Mouse (Mus musculus) embryonic facial prominence, embryonic 12.5 days (tissue): Measurements from ENCODE around the gene Larp6. TPM values are rescaled to one million over a fixed set of nuclear protein-coding genes. Genes with fewer than 3 reads are reported as not detected.
A peak's percentile ranks its signal among the peaks of the same experiment; 100 is the strongest.

Source experiments
- ATAC-seq: fragments of 200-750 bp; cut with Nextera tagmentation; 2 replicates; pipeline ENCODE4 v1.8.0; 2017; ENCODE audit not compliant: insufficient number of reproducible peaks, insufficient read depth, low FRiP score, low TSS enrichment
- H3K27ac ChIP-seq: fragments of 300-500 bp; sonication (generic); 2 replicates; pipeline ENCODE4 v1.5.1; 2016; ENCODE audit warnings: mild to moderate bottlenecking
- H3K27me3 ChIP-seq: fragments of 300-500 bp; sonication (generic); 2 replicates; pipeline ENCODE4 v1.6.1; 2016; ENCODE audit warnings: mild to moderate bottlenecking, moderate library complexity
- H3K36me3 ChIP-seq: fragments of 300-500 bp; sonication (generic); 2 replicates; pipeline ENCODE4 v1.6.1; 2016; ENCODE audit warnings: mild to moderate bottlenecking
- H3K4me1 ChIP-seq: fragments of 300-500 bp; sonication (generic); 2 replicates; pipeline ENCODE4 v1.6.1; 2016
- H3K4me2 ChIP-seq: fragments of 300-500 bp; sonication (generic); replicated peaks from 2 replicates; pipeline ENCODE4 v1.6.1; 2016; ENCODE audit warnings: mild to moderate bottlenecking, moderate library complexity
- H3K4me3 ChIP-seq: fragments of 300-500 bp; sonication (generic); 2 replicates; pipeline ENCODE4 v1.5.1; 2016; ENCODE audit warnings: mild to moderate bottlenecking
- H3K9ac ChIP-seq: fragments of 300-500 bp; sonication (generic); 2 replicates; pipeline ENCODE4 v1.6.1; 2016; ENCODE audit warnings: mild to moderate bottlenecking, moderate library complexity
- H3K9me3 ChIP-seq: fragments of 300-500 bp; sonication (generic); 2 replicates; pipeline ENCODE4 v1.6.1; 2016; ENCODE audit warnings: mild to moderate bottlenecking, moderate library complexity
- WGBS: fragments of 180-500 bp; shearing (Covaris S2); methylation state at CpG from one replicate; pipeline ENCODE4 v1.1.7; 2016; 5-methylcytosine and 5-hydroxymethylcytosine counted together
- polyA plus RNA-seq: library from polyadenylated mRNA; unstranded; fragments of >200 nt; fragmentation: Nextera tagmentation; extraction: Ambion mirVana; gene quantifications from 2 replicates; pipeline ENCODE4 v1.2.1, GENCODE M21; 2016

The Larp6 gene
- polyA plus RNA-seq, 1 experiment from 2014 or later, result 4.3 TPM

DNA sequence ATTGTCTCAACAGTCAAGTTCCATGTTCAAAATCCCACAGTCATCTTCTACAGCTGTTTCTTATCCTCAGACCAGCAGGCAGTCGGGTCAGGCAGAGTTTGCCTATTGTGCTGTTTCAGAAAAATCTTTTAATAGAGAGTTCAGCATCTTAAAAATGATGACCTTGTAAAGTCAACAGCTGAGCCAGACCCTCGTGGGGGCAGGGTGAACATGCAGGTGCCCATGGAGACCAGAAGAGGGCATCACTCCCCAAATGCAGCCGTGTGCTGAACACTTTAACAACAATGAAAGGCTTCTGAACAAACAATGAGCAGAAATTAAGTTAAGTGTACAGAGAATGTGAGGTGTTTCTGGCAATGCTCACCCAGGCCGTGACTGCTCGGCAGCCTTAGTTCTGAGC, 3.0 kb downstream of the Larp6 start:
- Histone ChIP-seq H3K4me1 (peaks cover 3% of the 10 kb centered on the region; the same call in 1 of the 2 replicates), H3K36me3 (no peaks in the 10 kb centered on the region), H3K27ac (no peak overlapping the region), H3K4me3 (no peak overlapping the region), H3K9ac (no peak overlapping the region), H3K9me3 (no peaks in the 10 kb centered on the region), H3K27me3 (no peaks in the 10 kb centered on the region), H3K4me2 (no peak overlapping the region)
- no peak for ATAC-seq
- WGBS, result 56% methylated on average over 5 of the region's 5 CpGs

DNA sequence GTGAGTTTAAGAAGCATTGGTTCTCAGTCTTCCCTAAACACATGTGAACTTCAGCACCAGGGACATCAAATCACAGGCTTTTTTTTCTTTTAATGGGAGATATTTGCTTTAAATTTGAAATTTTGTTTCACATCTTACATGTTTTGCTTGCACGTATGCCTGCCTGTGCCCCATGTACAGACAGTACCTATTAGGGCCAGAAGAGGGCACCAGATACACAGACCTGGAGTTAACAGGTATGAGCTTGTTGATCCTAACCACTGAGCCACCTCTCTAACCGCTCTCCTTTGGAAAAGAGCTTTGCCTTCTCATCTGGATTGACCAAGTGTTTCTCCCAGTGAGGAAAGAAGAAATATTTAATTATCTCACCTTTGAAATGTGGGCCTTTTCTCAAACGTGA, 5.5 kb downstream of the Larp6 start:
- Histone ChIP-seq H3K9me3 (no peaks in the 10 kb centered on the region), H3K4me2 (no peak overlapping the region), H3K27me3 (no peaks in the 10 kb centered on the region), H3K36me3 (no peaks in the 10 kb centered on the region), H3K4me3 (no peak overlapping the region), H3K9ac (no peak overlapping the region), H3K4me1 (peaks cover 2% of the 10 kb centered on the region; the same call in 1 of the 2 replicates), H3K27ac (no peak overlapping the region)
- WGBS, result 55% methylated on average over 3 of the region's 3 CpGs
- no peak for ATAC-seq

DNA sequence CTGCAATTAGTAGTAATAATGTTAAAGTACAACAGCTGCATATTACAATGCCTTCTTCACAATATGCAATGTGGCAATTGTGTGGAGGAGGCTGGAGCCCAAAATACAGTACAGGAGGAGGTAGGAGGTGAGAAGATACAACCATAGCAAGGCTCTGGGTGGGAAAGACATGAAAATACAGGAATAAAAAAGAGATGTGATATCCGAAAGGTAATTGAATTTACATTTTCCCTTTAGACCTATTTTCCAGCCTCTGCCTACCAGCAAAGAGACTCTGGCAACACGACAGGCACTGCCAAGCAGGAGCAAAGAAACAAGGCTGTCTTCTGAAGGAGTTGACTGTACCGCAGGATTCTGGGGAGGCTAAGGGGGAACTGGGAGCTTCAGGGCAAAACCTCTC, 6.9 kb downstream of the Larp6 start:
- Histone ChIP-seq H3K27ac (no peak overlapping the region), H3K4me2 (no peak overlapping the region), H3K36me3 (no peaks in the 10 kb centered on the region), H3K27me3 (no peaks in the 10 kb centered on the region), H3K9ac (no peak overlapping the region), H3K4me3 (no peak overlapping the region), H3K4me1 (no peaks in the 10 kb centered on the region), H3K9me3 (no peaks in the 10 kb centered on the region)
- no peak for ATAC-seq
- WGBS, result 77% methylated on average over 3 of the region's 3 CpGs

DNA sequence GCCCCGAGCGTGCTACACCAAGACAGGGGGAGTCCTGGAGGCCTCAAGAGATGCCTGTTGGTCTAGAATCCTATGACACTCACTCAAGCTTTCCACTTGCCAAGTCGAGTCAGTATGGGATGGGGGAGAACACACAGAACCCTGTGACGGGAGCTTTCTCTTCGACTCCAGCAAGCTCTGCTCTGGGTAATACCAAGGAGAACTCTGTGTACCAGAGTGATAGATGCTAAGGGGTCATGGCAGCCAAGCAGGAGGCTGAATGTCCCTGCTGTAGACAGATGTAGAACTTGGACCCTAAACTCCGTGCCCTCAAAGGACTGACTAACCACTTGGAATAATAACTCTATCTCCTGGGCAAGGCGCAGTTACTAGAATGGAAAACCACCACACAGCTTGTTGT, 12.2 kb downstream of the Larp6 start:
- Histone ChIP-seq H3K27ac (no peak overlapping the region), H3K4me1 (no peaks in the 10 kb centered on the region), H3K9ac (no peak overlapping the region), H3K36me3 (no peaks in the 10 kb centered on the region), H3K9me3 (no peaks in the 10 kb centered on the region), H3K27me3 (no peaks in the 10 kb centered on the region), H3K4me2 (no peak overlapping the region), H3K4me3 (no peak overlapping the region)
- 86% methylated on average over 7 of the region's 7 CpGs for WGBS
- ATAC-seq, result no peak

DNA sequence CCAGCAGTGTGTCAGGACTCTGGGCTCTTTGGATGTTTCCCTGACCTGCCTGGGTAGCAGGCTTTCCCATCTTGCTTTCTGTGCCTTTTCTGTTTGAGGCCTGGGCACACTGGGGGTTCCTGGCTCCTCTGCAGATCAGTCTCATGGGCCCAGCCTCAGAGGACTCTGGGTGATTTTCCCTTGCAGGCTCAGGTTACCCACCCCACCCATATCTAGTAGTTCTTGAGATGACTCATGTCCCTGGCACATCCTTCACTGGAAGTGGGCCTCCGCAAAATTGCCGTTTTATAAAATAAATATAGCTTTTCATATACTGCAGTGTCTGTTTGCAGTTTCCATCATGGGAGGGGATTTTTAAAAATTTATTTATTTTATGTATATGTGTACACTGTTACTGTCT, 21.5 kb downstream of the Larp6 start:
- H3K27me3 ChIP-seq, result no peaks in the 10 kb centered on the region
- H3K4me1 ChIP-seq, result no peaks in the 10 kb centered on the region
- H3K27ac ChIP-seq, result no peak overlapping the region
- H3K36me3 ChIP-seq, result peaks cover 10% of the 10 kb centered on the region; the same call in 1 of the 2 replicates
- ATAC-seq, result no peak
- WGBS, result 95% methylated on average over 2 of the region's 2 CpGs
- no peak overlapping the region for H3K9ac ChIP-seq
- H3K4me3 ChIP-seq, result no peak overlapping the region
- no peak overlapping the region for H3K4me2 ChIP-seq
- no peaks in the 10 kb centered on the region for H3K9me3 ChIP-seq

DNA sequence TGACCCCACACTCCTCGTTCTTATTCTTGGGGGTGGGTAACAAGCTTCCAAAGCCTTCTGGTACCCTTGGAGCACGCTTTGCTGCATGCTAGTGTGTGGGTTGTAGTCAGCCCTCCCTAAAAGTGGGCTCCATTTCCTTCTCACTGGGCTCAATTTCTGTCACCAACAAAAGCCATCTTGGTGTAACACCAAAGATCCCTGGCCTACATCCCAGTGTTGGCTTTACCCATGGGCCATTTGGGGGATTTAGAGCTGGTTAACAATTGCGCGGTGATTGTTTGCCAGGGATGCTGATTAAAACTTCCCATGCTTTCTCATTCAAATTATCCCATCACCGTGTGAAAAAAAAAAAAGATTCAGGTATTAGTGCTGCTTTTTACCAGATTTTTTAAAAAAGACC, 26.3 kb downstream of the Larp6 start:
- no peak for ATAC-seq
- WGBS, result 94% methylated on average over 5 of the region's 5 CpGs
- Histone ChIP-seq H3K4me3 (no peak overlapping the region), H3K9me3 (no peaks in the 10 kb centered on the region), H3K36me3 (peaks cover 10% of the 10 kb centered on the region; the same call in 1 of the 2 replicates), H3K4me2 (no peak overlapping the region), H3K27me3 (no peaks in the 10 kb centered on the region), H3K4me1 (peaks cover 5% of the 10 kb centered on the region; the same call in 1 of the 2 replicates), H3K27ac (no peak overlapping the region), H3K9ac (no peak overlapping the region)

DNA sequence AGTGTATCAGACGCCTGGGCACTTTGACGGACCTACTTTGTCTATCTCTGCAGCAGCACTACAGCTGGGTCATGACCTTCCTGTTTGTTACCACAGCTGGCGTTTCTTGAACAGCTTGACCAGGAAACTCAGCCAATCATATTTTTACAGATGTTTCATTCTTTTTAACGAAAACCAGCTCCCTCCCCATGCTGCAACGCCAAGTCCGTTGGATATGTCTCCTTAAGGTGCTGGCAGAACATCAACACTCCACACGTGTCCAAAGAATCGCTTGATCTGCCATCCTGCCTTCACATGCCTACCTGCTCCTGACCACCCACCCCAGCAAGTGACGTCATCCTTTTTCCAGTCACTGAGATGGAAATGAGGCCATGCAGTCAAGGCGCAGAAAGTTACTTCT, 28.6 kb downstream of the Larp6 start:
- Histone ChIP-seq H3K4me1 (peaks cover 5% of the 10 kb centered on the region; the same call in 1 of the 2 replicates), H3K4me3 (no peak overlapping the region), H3K9me3 (no peaks in the 10 kb centered on the region), H3K36me3 (peaks cover 10% of the 10 kb centered on the region; the same call in 1 of the 2 replicates), H3K27me3 (no peaks in the 10 kb centered on the region), H3K27ac (no peak overlapping the region), H3K4me2 (no peak overlapping the region), H3K9ac (no peak overlapping the region)
- 62% methylated on average over 10 of the region's 10 CpGs for WGBS
- no peak for ATAC-seq

DNA sequence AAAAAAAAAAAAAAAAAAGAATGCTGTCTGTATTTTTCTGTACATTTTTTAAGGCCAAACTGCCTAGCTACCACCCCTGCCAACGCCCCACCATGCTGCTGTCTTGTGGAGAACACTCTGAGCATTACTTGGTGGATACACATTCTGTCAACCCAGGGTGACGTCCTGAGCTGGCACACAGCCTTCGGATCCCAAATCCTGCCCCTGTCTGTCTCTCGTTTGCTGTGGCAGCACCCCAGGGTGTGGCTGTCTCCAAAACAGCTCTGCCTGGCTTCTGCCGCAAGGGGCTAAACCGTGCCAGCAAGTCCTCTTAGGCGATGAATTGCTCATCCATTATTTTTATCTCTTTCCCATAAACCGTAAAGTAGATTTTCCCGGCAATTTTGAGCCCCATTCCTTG, 29.7 kb downstream of the Larp6 start:
- H3K27ac ChIP-seq, result no peak overlapping the region
- no peak overlapping the region for H3K9ac ChIP-seq
- no peaks in the 10 kb centered on the region for H3K9me3 ChIP-seq
- ATAC-seq, result no peak
- H3K36me3 ChIP-seq, result peaks cover 6% of the 10 kb centered on the region; the same call in 1 of the 2 replicates
- H3K4me2 ChIP-seq, result no peak overlapping the region
- peaks cover 5% of the 10 kb centered on the region; the same call in 1 of the 2 replicates for H3K4me1 ChIP-seq
- H3K27me3 ChIP-seq, result no peaks in the 10 kb centered on the region
- 77% methylated on average over 9 of the region's 9 CpGs for WGBS
- no peak overlapping the region for H3K4me3 ChIP-seq

DNA sequence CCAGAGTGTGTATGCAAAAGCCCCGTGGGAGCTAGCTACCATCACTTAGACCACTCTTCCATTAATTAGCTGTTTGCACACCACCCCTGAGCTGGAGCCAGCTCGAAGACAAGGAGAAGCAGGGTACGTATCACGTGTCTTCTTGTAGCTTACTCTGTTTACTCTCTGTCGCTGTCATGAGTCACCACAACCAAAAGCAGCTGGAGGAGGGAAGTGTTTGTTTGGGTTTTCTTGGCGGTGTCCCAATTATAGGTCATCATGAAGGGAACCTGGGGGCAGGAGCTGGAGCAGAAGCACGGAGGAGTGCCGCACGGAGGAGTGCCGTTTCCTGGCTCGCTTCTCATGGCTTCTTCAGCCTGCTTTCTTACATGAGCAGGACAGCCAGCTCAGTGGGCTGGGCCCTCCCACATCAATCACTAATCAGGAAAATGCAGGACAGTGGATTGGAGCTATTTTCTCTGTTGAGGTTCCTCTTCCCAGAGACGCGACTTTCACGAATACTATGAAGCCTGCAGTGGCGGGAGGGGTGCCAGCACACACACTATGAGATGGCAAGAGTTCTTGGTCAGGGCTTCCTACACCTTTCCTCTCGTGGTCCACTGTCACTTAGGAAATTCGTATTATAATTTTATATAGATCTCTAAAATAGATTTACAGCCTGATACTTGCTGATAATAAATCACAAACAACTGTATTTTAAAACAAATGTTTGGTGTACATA, 30.6 kb downstream of the Larp6 start:
- 44% methylated on average over 17 of the region's 17 CpGs for WGBS
- Histone ChIP-seq H3K36me3 (no peaks in the 10 kb centered on the region), H3K4me3 (no peak overlapping the region), H3K27me3 (no peaks in the 10 kb centered on the region), H3K9me3 (no peaks in the 10 kb centered on the region), H3K9ac (no peak overlapping the region), H3K4me2 (peak overlapping the region; percentile 33), H3K27ac (no peak overlapping the region), H3K4me1 (peaks cover 5% of the 10 kb centered on the region; the same call in 1 of the 2 replicates)
- no peak for ATAC-seq

DNA sequence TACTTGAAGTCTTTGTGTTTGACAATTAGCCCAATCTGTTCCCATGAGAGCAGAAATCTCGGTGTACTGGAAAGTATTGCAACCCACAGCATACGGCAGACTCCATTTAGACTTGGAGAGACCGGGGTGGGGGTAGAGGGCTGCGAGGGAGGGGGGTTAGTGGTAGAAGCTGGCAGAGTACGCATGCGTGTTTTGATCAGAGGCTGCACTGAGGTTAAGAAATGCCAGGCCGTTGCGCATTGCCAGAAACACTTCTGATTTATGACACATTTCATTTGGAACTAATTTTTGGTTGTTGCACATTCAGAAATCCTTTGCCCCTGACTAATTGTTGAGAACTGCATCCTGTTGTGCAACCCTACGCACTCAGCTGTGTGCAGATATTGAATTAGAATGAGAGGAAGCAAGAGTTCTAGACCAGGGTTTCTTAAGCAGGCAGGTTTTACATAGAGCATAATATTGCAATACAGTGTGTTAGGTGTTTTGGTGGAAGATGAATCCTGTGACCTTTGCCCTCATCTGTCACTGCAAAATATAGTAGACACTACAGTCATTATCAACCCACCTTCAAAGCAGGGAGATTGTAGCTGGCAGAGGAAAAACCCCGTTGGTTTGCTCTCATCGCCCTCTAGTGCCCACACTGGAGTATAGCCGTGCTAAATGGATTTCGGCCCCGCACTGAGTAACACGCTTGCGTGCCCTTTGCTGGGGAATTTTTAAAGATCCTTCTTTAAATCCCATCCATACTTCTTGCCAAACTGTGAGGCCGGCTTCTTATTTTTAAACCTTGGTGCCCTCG, 31.6 kb downstream of the Larp6 start:
- WGBS, result 44% methylated on average over 18 of the region's 18 CpGs
- no peak for ATAC-seq
- H3K4me2 ChIP-seq, result no peak overlapping the region
- H3K27me3 ChIP-seq, result no peaks in the 10 kb centered on the region
- H3K9ac ChIP-seq, result no peak overlapping the region
- H3K9me3 ChIP-seq, result no peaks in the 10 kb centered on the region
- H3K27ac ChIP-seq, result no peak overlapping the region
- H3K4me3 ChIP-seq, result no peak overlapping the region
- H3K4me1 ChIP-seq, result peaks cover 5% of the 10 kb centered on the region; the same call in 1 of the 2 replicates
- H3K36me3 ChIP-seq, result no peaks in the 10 kb centered on the region

DNA sequence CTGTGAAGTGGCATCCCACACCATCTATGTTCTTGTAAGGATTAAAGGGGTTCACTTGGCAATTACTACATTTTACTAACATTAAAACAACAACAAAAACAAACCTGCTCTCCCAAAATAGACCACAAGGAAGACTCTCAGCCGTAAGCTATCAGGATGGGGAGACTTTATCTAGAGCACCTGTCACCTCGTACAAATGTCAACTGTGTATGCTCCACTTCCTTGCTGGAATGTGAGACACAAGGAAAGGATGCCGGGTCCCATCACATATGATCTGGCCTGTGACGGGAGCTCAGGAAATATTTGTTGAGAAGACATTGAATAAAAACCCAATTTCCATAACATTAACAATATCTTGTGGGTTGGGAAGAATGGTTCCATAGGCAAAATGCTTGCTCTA, 32.2 kb downstream of the Larp6 start:
- WGBS, result 61% methylated on average over 4 of the region's 4 CpGs
- H3K9me3 ChIP-seq, result no peaks in the 10 kb centered on the region
- no peak for ATAC-seq
- no peak overlapping the region for H3K4me2 ChIP-seq
- H3K36me3 ChIP-seq, result no peaks in the 10 kb centered on the region
- no peak overlapping the region for H3K27ac ChIP-seq
- peaks cover 5% of the 10 kb centered on the region; the same call in 1 of the 2 replicates for H3K4me1 ChIP-seq
- H3K4me3 ChIP-seq, result no peak overlapping the region
- H3K27me3 ChIP-seq, result no peaks in the 10 kb centered on the region
- H3K9ac ChIP-seq, result no peak overlapping the region

DNA sequence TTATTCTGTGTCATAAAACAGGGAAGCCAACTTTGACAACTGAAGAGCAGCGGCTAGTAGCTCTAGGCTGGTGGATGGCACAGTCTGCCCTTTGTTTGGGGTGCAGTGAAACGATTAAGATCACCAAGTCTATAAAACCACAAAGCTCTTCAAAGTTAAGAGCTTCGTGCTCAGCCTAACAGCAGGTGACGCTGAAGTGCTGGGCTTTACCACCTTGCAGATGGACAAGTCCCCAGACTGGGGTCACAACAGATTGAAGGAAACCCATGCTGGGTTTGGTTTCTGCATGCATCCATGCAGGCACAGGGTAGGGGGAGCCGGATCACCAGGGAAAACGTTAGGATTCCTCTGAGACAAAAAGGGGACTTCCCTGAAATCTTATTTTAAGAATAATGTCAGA, 33.8 kb downstream of the Larp6 start:
- ATAC-seq, result no peak
- no peaks in the 10 kb centered on the region for H3K27me3 ChIP-seq
- H3K4me2 ChIP-seq, result no peak overlapping the region
- WGBS, result 59% methylated on average over 6 of the region's 6 CpGs
- no peak overlapping the region for H3K27ac ChIP-seq
- no peaks in the 10 kb centered on the region for H3K9me3 ChIP-seq
- H3K4me3 ChIP-seq, result no peak overlapping the region
- no peaks in the 10 kb centered on the region for H3K36me3 ChIP-seq
- no peak overlapping the region for H3K9ac ChIP-seq
- peaks cover 5% of the 10 kb centered on the region; the same call in 1 of the 2 replicates for H3K4me1 ChIP-seq
